Mouse (Mus musculus) ZHBTc4 (cell line): ENCODE data around the gene Ulk3.

ENCODE experiments used
- DNase-seq: peaks from one replicate; pipeline ENCODE4 v3.0.0-alpha.2; 2011; ENCODE audit warnings: low read depth, low spot score

The Ulk3 gene

GRCm38 (mm10) chr9:57568500-57568899 lies 20.8 kb upstream of the Ulk3 start:
- DNase-seq = no peak

- DNase-seq = no peak
Measured at GRCm38 (mm10) chr9:57574397-57574796, 14.9 kb upstream of the Ulk3 start.

GRCm38 (mm10) chr9:57575577-57575976 lies 13.7 kb upstream of the Ulk3 start:
- DNase-seq = no peak

- DNase-seq = no peak
Measured at GRCm38 (mm10) chr9:57577144-57577849, 12.0 kb upstream of the Ulk3 start.

- no peak for DNase-seq
Measured at GRCm38 (mm10) chr9:57584991-57585390, 4.3 kb upstream of the Ulk3 start.

- DNase-seq = peak; percentile 44
Measured at GRCm38 (mm10) chr9:57590726-57591125, 1.5 kb downstream of the Ulk3 start.

- DNase-seq = no peak
Measured at GRCm38 (mm10) chr9:57593454-57594173, 4.4 kb downstream of the Ulk3 start.

- DNase-seq = no peak
Measured at GRCm38 (mm10) chr9:57594174-57594509, 4.9 kb downstream of the Ulk3 start.

- no peak for DNase-seq
Measured at GRCm38 (mm10) chr9:57597265-57597664, 8.0 kb downstream of the Ulk3 start.

GRCm38 (mm10) chr9:57597929-57598382 lies 8.7 kb downstream of the Ulk3 start:
- DNase-seq = no peak

GRCm38 (mm10) chr9:57598851-57599563 lies 9.8 kb downstream of the Ulk3 start:
- no peak for DNase-seq

- DNase-seq = peak; percentile 46
Measured at GRCm38 (mm10) chr9:57600620-57601352, 11.5 kb downstream of the Ulk3 start.

GRCm38 (mm10) chr9:57601353-57601706 lies 12.1 kb downstream of the Ulk3 start:
- no peak for DNase-seq

- DNase-seq = no peak
Measured at GRCm38 (mm10) chr9:57602098-57602497, 12.8 kb downstream of the Ulk3 start.

- DNase-seq = no peak
Measured at GRCm38 (mm10) chr9:57604875-57605274, 15.6 kb downstream of the Ulk3 start.

GRCm38 (mm10) chr9:57605503-57605902 lies 16.3 kb downstream of the Ulk3 start:
- DNase-seq = no peak

- peak; percentile 79 for DNase-seq
Measured at GRCm38 (mm10) chr9:57606139-57606851, 17.0 kb downstream of the Ulk3 start, which contains the start of gene Cplx3. Gene Cplx3, minus strand, starts transcription at chr9:57606281.

- no peak for DNase-seq
Measured at GRCm38 (mm10) chr9:57609803-57610202, 20.6 kb downstream of the Ulk3 start.

- peak; percentile 20 for DNase-seq
Measured at GRCm38 (mm10) chr9:57610359-57610826, 21.1 kb downstream of the Ulk3 start.

- no peak for DNase-seq
Measured at GRCm38 (mm10) chr9:57612587-57612986, 23.3 kb downstream of the Ulk3 start.

- no peak for DNase-seq
Measured at GRCm38 (mm10) chr9:57613975-57614374, 24.7 kb downstream of the Ulk3 start.
